Mouse (Mus musculus) skeletal muscle tissue, adult 2 months (tissue): ENCODE data around the gene Ankrd27.
A peak's percentile ranks its signal among the peaks of the same experiment; 100 is the strongest.

ENCODE experiments used
- DNase-seq: peaks from one replicate; pipeline ENCODE4 v3.0.0-alpha.2; 2012; ENCODE audit warnings: low read depth, low spot score

Ankrd27 gene

DNA sequence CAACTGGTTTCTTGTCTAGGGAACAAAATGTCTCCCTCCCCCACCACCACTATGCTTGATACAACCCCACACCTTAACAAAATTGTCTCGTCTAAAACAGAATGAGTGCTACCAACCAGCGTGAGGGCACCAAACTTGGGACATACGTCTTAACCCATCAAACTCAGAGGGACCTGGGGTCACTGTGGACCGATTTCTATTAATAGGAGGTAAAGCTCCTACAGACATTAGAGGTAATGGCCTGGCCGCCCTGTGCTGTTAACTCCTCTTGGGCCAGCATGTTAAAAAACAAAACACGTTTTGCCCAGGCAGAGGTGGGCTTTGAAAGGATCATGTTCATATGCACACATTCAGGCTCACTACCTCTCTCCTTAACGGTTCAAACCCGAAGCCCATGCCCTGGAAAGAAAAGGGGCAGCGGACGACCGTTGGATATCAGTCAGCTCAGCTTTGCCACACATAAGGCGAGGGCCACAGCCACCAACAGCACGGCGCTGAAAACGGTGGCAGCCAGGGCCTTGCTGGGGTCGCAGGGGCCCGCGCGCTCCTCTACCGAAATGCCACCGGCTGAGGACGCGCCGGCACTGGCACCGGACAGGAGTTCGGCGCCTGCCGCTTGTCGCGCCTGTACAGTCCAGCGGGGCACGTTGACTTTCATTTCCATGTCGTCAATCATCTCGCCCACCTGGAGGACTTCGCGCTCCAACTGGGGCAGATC lies 1.8 kb upstream of the Ankrd27 start:
- no peak for DNase-seq

DNA sequence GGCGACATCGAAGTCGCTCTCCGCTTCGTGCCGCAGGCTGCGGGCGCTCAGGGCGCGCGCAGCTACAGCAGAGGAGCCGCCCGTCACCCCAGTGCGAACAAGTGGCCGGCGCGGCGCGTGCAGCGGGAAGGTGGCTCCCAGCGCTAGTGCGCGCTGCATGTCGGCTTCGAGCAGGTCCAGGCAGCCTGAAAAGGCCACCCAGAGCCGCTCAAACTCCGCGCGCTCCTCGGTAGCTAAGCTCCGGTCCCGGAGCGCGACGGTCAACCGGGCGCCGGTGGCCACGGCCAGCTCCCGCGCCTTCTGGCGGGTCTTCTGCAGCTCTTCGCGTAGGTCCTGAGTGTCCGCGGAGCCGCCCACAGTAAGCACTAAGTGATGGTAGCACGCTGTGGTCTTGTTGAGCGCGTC lies 1.3 kb upstream of the Ankrd27 start:
- DNase-seq = no peak

DNA sequence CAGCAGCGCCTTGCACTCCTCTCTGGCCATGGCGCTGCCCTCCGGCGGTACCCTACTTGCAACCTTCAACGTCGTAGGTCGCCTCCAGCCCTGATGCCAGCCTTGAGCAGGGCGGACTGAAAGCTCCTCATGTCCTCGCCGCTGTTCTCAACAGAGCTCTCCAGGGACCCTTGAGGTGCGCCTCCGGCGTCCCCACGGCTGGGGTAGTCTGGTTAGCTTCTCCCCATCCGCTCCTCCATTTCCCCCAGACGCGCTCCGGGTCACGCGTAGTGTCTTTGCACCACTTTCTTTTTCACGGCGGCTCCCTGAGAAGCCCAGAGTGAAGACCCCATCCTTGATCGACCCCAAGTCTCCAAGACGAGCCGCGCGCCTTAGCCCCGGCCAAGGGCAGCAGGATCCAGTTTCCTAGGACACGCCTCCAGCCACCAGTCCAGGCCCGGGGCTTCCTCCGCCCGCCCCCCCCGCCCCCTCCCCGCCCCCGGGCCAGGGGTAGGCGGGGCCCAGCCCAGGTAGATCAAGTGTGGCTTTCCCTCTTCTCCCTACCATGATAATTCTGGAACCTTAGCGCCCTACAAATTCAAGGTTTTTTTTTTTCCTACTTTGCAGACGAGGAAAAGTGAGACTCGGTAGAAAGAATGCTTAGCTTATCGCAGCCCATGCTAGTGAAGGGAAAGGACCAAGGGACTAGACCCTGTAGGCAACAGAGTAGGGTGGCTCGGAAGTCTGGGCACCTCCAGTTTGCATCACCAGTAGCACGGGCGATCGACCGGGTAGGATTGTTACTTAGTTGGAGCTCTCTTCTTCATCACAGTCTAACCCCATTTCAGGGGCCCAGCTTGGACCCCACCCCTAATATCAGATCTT lies 621 bp upstream of the Ankrd27 start, which contains the start of gene Rgs9bp:
TSS of gene Rgs9bp (minus strand) at position 392 of the 864 bp plus-strand sequence.
- no peak for DNase-seq

DNA sequence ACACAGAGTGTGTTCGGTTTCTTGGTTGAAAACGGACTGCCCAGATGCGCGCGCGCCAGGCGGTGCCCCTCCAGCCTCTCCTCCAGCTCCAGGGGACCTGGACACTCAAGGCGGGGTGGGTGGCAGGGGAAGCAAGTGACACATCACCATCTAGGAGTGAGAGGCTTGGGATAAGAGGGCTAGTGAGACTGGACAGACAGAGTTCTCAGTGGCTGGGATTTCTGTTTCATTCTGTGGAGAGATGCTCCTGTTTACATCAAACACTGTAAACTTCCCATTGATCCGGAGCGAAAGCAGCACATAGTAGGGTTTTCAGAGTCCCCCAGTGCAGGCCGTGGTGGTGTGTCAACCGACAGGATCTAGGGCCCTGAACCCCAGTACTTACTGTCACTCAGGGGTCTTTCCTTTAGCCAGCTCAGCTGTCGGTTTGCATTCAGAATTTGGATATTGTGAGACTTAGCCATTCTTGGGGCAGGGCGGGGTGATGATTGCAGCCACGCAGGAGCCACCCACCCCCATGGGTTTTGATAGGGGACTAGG lies 932 bp downstream of the Ankrd27 start:
- DNase-seq = no peak

DNA sequence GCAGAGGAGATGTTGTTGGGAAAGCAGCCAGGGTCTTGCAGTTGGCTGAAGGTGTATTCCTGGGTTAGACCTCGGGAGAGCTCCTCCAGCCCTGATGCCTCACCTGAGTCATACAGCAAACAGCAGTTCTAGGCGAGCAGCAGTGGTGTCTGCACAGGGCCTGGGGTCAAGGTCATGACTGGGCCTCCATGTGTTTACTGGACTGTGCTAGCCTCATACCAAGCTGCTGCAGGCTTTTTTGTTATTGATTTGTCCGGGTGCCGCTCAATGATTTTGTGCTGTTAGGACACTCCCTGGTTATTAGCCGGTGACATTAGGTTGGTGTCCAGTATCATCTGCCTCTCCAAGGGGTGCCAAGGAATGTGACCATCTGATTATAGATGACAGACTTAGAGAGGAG lies 1.7 kb downstream of the Ankrd27 start:
- peak; percentile 23 for DNase-seq

DNA sequence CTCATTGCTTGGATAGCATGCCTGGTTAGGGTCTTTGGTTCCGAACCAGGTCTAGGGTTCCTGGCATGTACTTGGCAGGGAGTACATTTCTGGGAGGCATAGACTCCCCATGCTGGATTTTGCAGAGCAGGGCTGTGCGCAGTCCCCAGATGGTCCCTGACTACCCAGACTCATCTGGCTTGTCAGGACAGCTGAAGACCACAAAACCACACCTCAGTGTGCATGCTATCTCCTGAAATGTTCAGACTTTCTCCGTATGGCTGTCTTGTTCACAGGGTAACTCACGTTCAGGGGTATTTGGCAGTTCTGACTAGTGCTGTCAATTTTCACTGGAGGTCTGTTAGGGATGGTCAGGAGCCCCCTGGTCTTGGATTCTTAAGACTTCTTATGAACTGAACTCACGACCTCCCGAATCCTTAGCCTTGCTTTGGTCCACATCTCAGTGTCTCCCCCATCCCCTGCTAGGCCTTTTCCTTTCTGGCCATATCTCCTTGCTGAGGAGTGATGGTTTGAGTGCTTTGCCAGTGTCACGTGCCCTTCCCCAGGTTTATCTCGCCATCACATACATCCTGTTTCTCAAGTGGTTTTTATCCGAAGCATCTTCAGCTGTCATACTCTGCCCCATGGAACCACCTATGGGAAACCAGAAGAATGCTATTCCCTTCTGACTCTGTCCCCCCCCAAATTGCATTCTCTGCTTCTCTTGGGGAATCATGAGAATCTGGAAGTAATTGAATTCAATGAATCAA lies 2.8 kb downstream of the Ankrd27 start:
- no peak for DNase-seq

DNA sequence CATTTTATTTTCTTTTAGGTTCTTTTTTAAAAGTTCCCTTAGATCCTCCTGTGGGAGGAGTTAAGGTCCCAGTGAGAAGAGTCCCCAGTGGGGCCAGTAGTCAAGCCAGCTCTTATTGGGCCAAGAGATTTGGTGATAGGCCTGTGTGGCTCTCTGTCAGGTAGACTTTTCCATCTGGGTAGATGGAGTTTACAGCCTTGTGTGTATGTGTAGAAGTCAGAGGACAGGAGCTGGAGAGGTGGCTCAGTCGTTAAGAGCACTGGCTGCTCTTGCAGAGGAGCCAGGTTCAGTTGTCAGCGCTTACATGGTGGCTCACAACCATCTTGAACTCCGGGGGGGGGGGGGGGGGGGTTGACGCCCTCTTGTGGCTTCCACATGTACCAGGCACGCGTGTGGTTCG lies 3.4 kb downstream of the Ankrd27 start:
- no peak for DNase-seq

DNA sequence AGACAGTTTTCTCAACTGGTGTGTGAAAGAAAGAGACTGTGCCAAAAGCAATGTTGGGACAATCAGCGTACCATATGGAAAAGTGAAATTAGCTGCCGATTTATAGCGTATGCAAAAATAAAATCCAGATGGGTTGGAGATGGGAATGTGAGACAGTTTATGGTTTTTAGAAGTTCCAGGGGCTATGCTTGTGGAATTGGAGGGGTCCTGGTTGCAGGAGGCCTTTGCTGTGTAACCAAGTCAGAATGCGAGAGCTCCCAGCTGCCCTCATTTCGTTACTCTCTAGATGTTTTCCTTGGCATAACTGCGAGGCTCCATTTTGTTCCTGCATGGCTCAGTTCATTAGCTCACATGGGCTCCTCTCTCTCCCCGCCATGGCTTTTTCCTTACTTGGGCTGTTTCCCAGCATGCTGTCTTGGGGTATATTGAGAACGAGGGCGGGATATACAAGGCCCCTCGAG lies 4.7 kb downstream of the Ankrd27 start:
- no peak for DNase-seq

DNA sequence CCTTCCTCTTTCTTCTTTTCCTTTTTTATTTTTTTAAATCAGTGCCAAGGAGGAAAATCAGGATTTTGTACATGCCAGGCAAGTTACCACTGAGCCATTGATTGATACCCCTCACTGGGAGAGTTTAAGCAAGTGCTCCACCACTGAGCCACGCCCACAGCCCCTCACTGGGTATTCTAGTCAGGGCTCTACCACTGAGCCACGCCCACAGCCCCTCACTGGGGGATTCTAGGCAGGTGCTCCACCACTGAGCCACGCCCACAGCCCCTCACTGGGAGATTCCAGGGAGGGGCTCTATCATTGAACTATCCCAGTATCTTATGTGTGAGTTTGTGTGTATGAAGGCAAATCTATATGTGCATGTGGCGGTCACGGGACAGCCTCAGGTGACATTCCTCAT lies 8.3 kb downstream of the Ankrd27 start:
- DNase-seq = no peak

DNA sequence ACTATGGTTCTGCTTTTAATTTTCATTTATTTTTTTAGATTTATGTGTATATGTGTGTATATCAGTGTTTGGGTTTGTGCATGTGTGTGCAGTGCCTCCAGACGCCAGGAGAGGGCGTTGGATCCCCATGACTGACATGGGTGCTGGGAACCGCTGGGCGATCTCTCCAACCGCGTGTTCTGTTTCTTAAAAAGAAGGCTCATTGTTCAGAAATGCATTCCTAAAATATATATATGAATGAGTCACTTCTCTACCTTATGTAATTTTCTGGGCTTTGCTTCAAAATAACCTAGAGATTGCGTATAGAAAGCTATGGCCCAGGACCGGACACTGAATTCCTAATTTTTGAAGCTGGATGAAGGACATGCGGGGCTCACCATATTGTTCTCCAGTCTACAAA lies 13.4 kb downstream of the Ankrd27 start:
- DNase-seq = no peak

DNA sequence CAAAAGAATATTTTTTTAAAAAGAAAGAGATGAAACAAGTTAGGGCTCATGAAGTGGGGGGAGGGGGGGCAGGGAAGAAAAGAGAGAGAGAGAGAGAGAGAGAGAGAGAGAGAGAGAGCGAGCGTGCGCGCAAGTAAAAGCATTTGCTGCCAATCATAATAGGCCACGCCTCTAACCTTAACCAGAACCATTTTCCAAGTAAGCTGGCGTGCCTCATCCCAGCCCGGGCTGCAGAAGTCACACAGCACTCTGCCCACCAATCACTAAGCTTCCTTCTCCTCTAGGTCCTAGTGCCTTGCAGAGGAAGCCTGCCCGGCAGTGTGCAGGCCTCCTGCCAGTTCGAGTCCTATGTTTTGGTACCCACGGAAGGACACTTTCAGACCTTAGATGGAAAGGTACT lies 14.0 kb downstream of the Ankrd27 start:
- DNase-seq = no peak

DNA sequence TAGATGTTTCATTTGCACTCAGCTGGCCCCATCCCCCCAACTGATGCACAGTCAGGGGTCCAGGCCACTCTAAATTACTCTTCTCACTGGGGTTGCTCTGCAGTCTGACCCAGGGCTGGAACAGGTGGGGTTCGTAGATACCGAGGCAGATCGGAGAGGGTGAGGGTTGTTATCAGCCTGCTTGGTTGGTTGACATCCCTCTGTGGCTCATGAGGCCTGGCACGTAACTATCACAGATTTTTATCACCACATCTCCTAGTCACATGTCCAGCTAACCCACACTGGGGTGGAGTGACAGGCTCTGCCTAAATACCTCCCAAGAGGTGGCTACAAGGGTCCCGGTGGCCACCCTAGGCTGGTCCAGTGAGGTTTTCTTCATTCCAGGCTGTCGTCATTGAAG lies 15.1 kb downstream of the Ankrd27 start:
- DNase-seq = no peak

DNA sequence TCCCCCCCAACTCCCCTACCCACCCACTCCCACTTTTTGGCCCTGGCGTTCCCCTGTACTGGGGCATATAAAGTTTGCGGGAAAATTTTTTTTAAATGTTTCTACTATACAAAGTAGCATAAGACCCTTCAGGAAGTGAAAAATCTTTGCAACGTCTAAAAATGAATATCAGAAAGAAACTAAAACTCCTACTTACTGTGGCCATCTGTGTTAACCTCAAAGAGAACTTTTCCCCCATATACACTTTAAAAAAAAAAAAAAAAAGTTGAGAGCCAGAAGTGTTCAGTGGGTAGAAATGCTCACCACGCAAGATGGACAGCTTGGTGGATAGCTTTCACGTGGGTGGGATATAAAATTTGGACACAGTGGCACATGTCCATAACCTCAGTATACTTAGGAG lies 16.7 kb downstream of the Ankrd27 start:
- DNase-seq = no peak

DNA sequence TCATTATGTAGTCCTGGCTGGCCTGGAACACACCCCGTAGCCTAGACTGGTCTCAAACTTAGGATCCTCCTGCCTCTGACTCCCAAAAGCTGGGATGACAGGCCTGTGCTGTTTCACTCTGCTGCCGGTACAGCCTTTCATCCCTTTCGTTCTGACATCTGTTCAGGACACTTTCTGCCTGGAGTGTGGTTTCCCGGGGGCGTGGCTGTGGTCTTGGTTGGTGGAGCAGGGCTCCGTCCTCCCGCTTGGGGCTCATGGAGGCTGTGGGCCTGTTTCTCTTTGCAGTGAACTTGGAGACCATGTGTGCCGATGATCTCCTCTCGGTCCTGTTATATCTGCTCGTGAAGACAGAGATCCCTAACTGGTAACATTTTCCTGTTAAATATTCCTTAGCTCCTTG lies 20.8 kb downstream of the Ankrd27 start:
- no peak for DNase-seq

DNA sequence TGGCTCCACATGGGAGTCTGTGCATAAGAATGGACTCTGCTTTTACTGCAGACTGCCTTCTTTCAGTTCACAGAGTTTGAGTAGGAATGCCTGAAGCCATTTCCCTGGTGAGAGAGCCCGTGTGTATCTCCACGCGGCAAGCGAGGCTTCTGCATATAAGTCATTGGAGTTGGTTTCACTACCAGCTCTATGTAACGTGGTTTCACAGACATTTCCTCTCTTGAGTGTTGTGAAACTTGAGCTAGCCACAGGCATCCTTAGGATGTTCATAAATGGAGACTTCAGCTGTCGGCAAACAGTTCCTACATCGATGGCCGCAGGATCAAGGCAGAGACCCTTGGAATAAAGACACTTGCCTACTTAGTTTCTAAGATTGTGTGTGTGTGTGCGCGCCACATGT lies 23.2 kb downstream of the Ankrd27 start:
- no peak for DNase-seq

DNA sequence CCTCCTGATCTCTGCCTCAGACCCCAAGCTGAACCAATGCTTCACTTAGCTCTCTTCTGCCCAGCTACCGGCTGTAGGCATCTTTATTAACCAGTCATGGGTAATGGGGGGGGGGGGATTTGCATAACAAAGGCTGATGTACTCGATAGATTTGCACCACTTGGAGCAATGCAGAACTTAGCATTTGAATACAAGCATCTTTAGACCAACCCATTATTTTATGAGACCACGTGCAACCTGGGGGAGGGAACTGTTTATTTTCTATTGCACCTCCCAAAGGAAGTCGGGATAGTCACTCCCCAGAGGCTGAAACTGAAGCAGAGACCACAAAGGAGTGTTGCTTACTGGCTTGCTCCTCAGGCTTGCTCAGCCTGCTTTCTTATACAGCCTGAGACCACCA lies 31.5 kb downstream of the Ankrd27 start:
- DNase-seq = no peak

DNA sequence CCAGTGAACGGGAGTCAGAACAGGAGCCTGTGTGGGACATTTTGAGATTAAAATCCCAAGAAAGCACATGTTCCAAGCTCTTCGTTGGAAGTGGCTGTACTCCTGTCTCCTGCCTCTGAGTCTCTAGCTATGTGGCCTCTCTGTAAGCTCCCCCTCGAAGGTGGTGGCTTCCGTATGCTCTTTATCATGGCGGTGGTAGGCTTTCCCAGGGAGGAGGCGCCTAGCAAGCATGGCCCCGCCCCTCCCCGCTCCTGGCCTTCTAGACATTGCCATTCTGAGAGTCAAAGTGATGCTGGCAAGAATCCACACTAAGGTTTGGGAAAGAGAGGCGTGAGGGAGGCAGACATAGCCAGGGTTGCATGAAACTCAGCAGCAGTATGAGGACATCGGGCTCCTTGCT lies 36.6 kb downstream of the Ankrd27 start:
- no peak for DNase-seq

DNA sequence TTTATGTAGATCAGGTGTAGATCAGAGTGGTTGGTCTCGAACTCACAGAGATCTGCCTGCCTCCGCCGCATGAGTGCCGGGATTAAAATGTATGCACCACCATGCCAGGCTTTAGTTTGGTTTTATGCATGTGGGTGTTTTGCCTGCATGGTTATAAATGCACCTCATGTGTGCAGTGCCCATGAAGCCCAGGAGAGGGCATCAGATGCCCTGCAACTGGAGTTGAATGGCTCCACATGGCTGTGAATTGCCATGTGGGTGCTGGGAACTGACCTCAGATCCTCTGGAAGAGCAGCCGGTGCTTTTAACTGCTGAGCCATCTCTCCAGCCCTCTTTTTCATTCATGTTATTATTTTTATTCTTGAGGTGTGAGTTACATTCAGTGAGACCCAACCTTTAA lies 40.0 kb downstream of the Ankrd27 start:
- no peak for DNase-seq

DNA sequence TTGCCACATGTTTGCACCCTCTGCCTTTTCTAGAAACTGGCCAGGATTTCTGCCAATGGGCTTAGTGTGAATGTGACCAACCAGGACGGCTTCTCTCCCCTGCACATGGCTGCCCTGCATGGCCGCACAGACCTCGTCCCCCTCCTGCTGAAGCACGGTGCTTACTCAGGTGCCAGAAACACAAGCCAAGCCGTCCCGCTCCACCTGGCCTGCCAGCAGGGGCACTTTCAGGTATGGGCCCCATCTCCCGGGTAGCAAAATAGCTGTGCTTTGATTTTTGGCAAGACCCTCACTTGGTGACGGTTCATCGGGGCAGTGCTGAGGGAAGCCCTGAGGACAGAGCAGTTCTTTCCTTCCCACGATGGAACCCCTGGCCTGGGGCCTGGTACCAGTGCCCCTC lies 41.3 kb downstream of the Ankrd27 start:
- no peak for DNase-seq

DNA sequence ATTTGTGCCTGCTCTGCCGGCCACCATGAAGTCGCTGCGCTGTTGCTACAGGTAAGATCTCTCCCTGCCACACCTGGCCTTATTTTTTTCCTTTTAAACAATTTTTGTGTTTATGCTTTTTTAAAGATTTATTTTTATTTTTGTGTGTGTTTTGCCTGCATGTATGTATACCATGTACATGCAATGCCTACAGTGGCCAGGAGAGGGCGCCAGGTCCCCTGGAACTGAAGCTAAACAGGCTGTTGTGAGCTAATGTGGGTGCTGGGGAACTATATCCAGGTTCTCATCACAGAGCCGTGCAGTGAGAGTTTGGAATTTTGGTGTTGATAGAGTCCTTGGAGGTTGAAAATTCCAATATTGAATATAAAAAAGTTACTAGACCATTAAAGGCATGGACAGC lies 42.5 kb downstream of the Ankrd27 start:
- DNase-seq = no peak

DNA sequence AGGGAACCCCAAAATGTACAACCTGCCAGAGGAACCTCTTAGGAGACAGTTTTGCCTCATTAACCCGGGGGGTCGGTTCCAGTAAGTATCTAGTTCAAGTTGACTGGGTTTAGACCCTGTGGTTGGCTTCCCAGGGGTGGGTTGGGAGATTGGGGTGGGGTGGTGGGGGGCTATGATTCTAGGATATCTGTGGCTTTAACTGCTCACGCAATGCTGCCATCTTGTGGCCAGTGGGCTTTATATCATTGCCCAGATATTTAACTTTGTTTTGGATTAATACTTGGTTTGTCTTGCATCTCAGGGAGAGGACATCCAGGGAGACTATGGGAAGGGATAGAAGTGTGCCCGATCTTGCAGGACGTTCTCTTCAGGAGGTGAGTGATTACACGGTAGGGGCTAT lies 50.2 kb downstream of the Ankrd27 start:
- DNase-seq = no peak

DNA sequence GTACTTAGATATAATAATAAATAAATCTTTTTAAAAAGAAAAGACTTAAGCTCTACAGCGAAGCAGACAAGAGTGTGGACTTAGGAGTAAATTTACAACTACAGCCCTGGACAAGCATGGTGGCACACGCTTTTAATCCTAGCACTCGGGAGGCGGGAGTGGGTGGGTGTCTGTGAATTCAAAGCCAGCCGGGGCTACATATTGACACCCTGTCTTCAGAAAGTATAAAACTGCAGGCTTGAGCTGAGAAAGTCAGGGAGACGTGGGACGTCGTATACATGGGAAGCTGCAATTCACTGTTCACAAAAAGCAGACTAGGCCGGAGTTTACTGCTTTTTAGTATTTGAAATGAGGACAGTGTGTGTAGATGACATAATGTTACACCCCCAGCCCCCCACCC lies 50.8 kb downstream of the Ankrd27 start:
- DNase-seq = no peak
